Mouse (Mus musculus): ENCODE results near the gene 4933424G06Rik. TPM values are rescaled to one million over a fixed set of nuclear protein-coding genes. Genes with fewer than 3 reads are reported as not detected.
"Not testable (repeated sequence)": the region's sequence is repeated elsewhere in the genome, so short reads cannot be mapped to it uniquely, and the experiment has no call there.

Gene 4933424G06Rik
- not detected for total RNA-seq (2021)
- long read RNA-seq, experiment 1: 0 reads
- long read RNA-seq, experiment 2: 0 reads

- peak; percentile 99 for DNase-seq
These were observed at the start of gene 4933424G06Rik for GRCm38 (mm10) chr1:36709854-36710280. Gene 4933424G06Rik (plus strand): TSS chr1:36710149.

GRCm38 (mm10) chr1:36664457-36664856 lies 45.5 kb upstream of the 4933424G06Rik start:
- peak in 1 of 2 experiments; percentile 47 for DNase-seq

GRCm38 (mm10) chr1:36665165-36665723 lies 44.7 kb upstream of the 4933424G06Rik start:
- no peak for DNase-seq

GRCm38 (mm10) chr1:36665934-36666333 lies 44.0 kb upstream of the 4933424G06Rik start:
- no peak for DNase-seq

GRCm38 (mm10) chr1:36668007-36668406 lies 41.9 kb upstream of the 4933424G06Rik start:
- not testable (repeated sequence) for DNase-seq

- no peak for DNase-seq
These were observed 39.7 kb upstream of the 4933424G06Rik start for GRCm38 (mm10) chr1:36670256-36670655.

GRCm38 (mm10) chr1:36671260-36671659 lies 38.7 kb upstream of the 4933424G06Rik start:
- no peak for DNase-seq

- no peak for DNase-seq
These were observed 37.1 kb upstream of the 4933424G06Rik start for GRCm38 (mm10) chr1:36672648-36673350.

GRCm38 (mm10) chr1:36674936-36675335 lies 35.0 kb upstream of the 4933424G06Rik start:
- DNase-seq: no peak

- no peak for DNase-seq
These were observed 29.1 kb upstream of the 4933424G06Rik start for GRCm38 (mm10) chr1:36680893-36681292.

GRCm38 (mm10) chr1:36682620-36683355 lies 27.2 kb upstream of the 4933424G06Rik start, which contains the start of gene Fam178b:
Gene Fam178b (minus strand): TSS chr1:36683183.
- no peak for DNase-seq

GRCm38 (mm10) chr1:36683810-36684467 lies 26.0 kb upstream of the 4933424G06Rik start:
- DNase-seq: peak; percentile 83 to 88

GRCm38 (mm10) chr1:36690671-36691235 lies 19.2 kb upstream of the 4933424G06Rik start:
- DNase-seq: no peak

GRCm38 (mm10) chr1:36691271-36692155 lies 18.4 kb upstream of the 4933424G06Rik start, which contains the start of gene Cox5b:
Gene Cox5b (plus strand): TSS chr1:36691449.
- DNase-seq: peak; percentile 97 to 98

- DNase-seq: no peak
These were observed 15.1 kb upstream of the 4933424G06Rik start for GRCm38 (mm10) chr1:36694871-36695270.

GRCm38 (mm10) chr1:36696411-36696810 lies 13.5 kb upstream of the 4933424G06Rik start:
- DNase-seq: no peak

- DNase-seq: no peak
These were observed 12.9 kb upstream of the 4933424G06Rik start for GRCm38 (mm10) chr1:36697030-36697429.

- no peak for DNase-seq
These were observed 2.8 kb upstream of the 4933424G06Rik start for GRCm38 (mm10) chr1:36707166-36707565.

GRCm38 (mm10) chr1:36707797-36708196 lies 2.2 kb upstream of the 4933424G06Rik start:
- no peak for DNase-seq

- no peak for DNase-seq
These were observed 1.3 kb upstream of the 4933424G06Rik start for GRCm38 (mm10) chr1:36708626-36709025.

All from adrenal gland, postnatal 36 days (tissue).